Mouse (Mus musculus) kidney, embryonic 15.5 days (tissue): Measurements from ENCODE around the gene Alk. TPM values are rescaled to one million over a fixed set of nuclear protein-coding genes. Genes with fewer than 3 reads are reported as not detected.
A peak's percentile ranks its signal among the peaks of the same experiment; 100 is the strongest.

ENCODE experiments used
- ATAC-seq: fragments of 200-750 bp; cut with Nextera tagmentation; replicated peaks from 2 replicates; pipeline ENCODE4 v1.8.0; 2017; ENCODE audit warnings: moderate TSS enrichment; ENCODE audit not compliant: low FRiP score
- H3K27ac ChIP-seq: fragments of 300-500 bp; sonication (generic); 2 replicates; pipeline ENCODE4 v1.5.1; 2015; ENCODE audit warnings: mild to moderate bottlenecking, inconsistent platforms
- H3K27me3 ChIP-seq: fragments of 300-500 bp; sonication (generic); 2 replicates; pipeline ENCODE4 v1.6.1; 2015; ENCODE audit warnings: inconsistent platforms
- H3K36me3 ChIP-seq: fragments of 300-500 bp; sonication (generic); 2 replicates; pipeline ENCODE4 v1.6.1; 2015; ENCODE audit warnings: inconsistent platforms
- H3K4me1 ChIP-seq: fragments of 300-500 bp; sonication (generic); 2 replicates; pipeline ENCODE4 v1.6.1; 2015; ENCODE audit warnings: inconsistent platforms
- H3K4me2 ChIP-seq: fragments of 300-500 bp; sonication (generic); 2 replicates; pipeline ENCODE4 v1.6.1; 2015; ENCODE audit warnings: moderate library complexity, mild to moderate bottlenecking, inconsistent platforms
- H3K4me3 ChIP-seq: fragments of 300-500 bp; sonication (generic); replicated peaks from 2 replicates; pipeline ENCODE4 v1.5.1; 2015; ENCODE audit warnings: mild to moderate bottlenecking, inconsistent platforms
- H3K9ac ChIP-seq: fragments of 300-500 bp; sonication (generic); 2 replicates; pipeline ENCODE4 v1.6.1; 2015; ENCODE audit warnings: mild to moderate bottlenecking, inconsistent platforms
- H3K9me3 ChIP-seq: fragments of 300-500 bp; sonication (generic); replicated peaks from 2 replicates; pipeline ENCODE4 v1.6.1; 2016; ENCODE audit warnings: inconsistent platforms
- WGBS: fragments of 180-500 bp; shearing (Covaris S2); methylation state at CpG from one replicate; pipeline ENCODE4 v1.1.7; 2015; ENCODE audit warnings: mixed read lengths; 5-methylcytosine and 5-hydroxymethylcytosine counted together
- polyA plus RNA-seq: library from polyadenylated mRNA; unstranded; fragments of >200 nt; fragmentation: Nextera tagmentation; extraction: Ambion mirVana; gene quantifications from 2 replicates; pipeline ENCODE4 v1.2.1, GENCODE M21; 2015

Alk gene
- polyA plus RNA-seq, 1 experiment from 2014 or later, result 0.51 TPM

DNA sequence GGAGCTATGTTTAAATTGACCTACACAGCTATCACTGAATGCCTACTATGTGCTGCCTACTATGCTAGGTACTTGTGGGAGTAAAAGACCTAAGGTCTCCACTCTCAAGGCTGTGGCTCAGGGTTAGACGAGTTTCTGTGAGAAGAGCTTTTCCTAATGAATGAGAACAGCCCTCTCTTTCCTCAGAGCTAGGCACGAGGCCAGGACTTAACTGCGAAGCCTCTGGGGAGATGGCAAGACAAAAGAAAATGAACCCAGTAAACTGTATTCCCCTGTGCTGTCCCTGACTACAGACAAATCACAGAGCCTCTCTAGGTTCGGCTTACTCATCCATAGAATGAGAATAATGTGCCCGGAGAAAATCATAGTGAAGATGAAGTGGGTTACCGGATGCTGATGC, 406.9 kb downstream of the Alk start:
- Histone ChIP-seq H3K9ac (no peak overlapping the region), H3K4me2 (no peak overlapping the region), H3K4me3 (no peak overlapping the region), H3K27me3 (no peaks in the 10 kb centered on the region), H3K36me3 (no peaks in the 10 kb centered on the region), H3K4me1 (no peaks in the 10 kb centered on the region), H3K9me3 (no peaks in the 10 kb centered on the region), H3K27ac (no peak overlapping the region)
- WGBS, result 75% methylated on average over 6 of the region's 6 CpGs
- no peak for ATAC-seq

DNA sequence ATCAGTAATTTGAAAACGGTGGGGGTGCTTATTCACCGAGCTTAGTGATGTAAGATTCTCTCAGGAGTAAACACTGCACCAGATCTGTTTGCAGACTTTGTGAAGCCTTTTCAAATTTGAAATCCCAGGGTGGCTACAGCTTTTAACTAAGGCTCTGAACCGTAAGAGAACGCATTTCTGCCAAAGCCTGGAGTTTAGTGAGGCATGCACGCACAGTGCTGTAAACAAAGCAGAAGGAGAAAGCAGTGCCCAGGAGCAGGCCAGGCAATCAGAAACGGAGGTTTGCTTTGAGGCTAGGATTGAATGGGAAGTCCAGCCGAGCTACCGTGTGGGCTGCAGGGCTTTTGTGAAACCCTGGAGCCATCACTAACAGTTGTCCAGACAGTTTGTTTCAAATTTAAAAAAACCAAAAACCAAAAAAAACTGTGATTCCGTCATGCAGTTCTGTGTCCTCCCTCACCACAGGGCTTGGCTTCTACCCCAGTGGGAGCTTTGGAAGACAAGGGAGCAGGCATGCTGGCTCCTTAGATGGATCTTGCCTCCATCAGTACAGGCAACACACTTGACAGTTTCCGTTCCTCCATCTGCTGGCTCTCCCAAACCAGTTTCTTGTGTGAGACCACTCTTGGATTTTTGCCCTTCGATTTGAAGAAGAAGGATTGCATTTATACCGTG, 409.3 kb downstream of the Alk start:
- Histone ChIP-seq H3K27me3 (no peaks in the 10 kb centered on the region), H3K4me2 (no peak overlapping the region), H3K9ac (no peak overlapping the region), H3K9me3 (no peaks in the 10 kb centered on the region), H3K36me3 (no peaks in the 10 kb centered on the region), H3K4me1 (no peaks in the 10 kb centered on the region), H3K4me3 (no peak overlapping the region), H3K27ac (no peak overlapping the region)
- WGBS, result 46% methylated on average over 12 of the region's 12 CpGs
- 0 out of 2 replicates have a peak, but pooled peaks have one; percentile 22 for ATAC-seq

DNA sequence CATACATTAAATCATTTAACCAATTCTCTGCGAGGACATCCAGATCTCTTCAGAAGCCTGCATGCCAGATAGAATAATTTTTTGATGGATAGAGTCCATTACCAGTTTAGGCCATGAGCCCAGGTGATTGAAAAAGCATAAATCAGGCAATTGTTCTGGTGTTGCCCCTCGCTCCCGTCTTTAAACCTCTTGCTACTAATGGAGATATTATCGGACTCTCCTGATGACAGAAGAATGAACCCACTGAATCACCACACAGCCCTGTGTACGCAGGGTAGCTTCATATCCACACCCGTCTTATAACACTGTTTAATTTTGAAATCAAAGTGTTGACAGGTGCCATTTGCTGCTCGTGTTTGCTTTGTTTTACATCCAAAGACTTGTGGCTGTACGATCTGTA, 413.9 kb downstream of the Alk start:
- Histone ChIP-seq H3K4me3 (no peak overlapping the region), H3K9ac (no peak overlapping the region), H3K9me3 (no peaks in the 10 kb centered on the region), H3K27me3 (no peaks in the 10 kb centered on the region), H3K4me1 (no peaks in the 10 kb centered on the region), H3K27ac (no peak overlapping the region), H3K4me2 (no peak overlapping the region), H3K36me3 (no peaks in the 10 kb centered on the region)
- ATAC-seq, result no peak
- 89% methylated on average over 8 of the region's 8 CpGs for WGBS

DNA sequence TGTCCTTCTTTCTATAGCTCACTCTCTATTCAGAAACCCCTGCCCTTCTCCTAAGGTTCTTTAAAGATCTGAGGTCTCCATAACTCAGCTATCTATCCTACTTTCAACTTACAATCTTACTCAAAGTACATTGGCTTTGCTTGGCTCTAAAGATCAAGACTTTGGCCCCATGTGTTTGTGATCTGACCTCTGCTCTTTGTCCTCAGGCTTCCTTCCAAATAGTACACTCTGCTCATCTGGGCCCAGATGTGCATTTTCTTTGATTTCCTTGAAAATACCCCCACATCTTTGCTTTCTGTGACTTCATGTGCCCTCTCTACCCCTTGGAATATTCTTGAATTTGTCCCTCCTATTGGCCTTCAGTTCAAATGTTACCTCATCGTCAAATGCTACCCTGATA, 417.4 kb downstream of the Alk start:
- ATAC-seq, result no peak
- no peaks in the 10 kb centered on the region for H3K9me3 ChIP-seq
- no peak overlapping the region for H3K4me2 ChIP-seq
- H3K4me1 ChIP-seq, result no peaks in the 10 kb centered on the region
- H3K4me3 ChIP-seq, result no peak overlapping the region
- H3K27ac ChIP-seq, result no peak overlapping the region
- no peaks in the 10 kb centered on the region for H3K27me3 ChIP-seq
- no peaks in the 10 kb centered on the region for H3K36me3 ChIP-seq
- WGBS, result 83% methylated on average over 1 of the region's 1 CpGs
- no peak overlapping the region for H3K9ac ChIP-seq

DNA sequence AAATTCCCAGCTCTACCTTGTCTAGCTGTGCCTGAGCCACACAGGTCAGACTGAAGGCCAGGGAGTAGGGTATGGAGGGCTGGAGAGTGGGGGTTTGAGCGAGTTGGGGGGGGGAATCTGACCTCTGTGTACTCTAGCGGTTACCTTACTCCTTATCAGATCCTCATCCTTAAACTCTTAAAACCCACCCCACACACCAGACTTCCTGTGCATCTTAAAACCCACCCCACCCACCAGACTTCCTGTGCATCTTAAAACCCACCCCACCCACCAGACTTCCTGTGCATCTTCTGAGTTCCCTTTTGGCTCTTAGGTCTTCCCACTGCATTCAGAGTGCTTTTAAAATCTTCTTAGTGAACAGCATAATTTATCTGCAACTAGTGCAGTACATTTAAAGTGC, 422.0 kb downstream of the Alk start:
- WGBS, result 52% methylated on average over 2 of the region's 2 CpGs
- ATAC-seq, result no peak
- no peak overlapping the region for H3K4me3 ChIP-seq
- H3K36me3 ChIP-seq, result no peaks in the 10 kb centered on the region
- H3K27ac ChIP-seq, result no peak overlapping the region
- no peak overlapping the region for H3K4me2 ChIP-seq
- no peaks in the 10 kb centered on the region for H3K27me3 ChIP-seq
- H3K4me1 ChIP-seq, result no peaks in the 10 kb centered on the region
- no peak overlapping the region for H3K9ac ChIP-seq
- H3K9me3 ChIP-seq, result no peaks in the 10 kb centered on the region

DNA sequence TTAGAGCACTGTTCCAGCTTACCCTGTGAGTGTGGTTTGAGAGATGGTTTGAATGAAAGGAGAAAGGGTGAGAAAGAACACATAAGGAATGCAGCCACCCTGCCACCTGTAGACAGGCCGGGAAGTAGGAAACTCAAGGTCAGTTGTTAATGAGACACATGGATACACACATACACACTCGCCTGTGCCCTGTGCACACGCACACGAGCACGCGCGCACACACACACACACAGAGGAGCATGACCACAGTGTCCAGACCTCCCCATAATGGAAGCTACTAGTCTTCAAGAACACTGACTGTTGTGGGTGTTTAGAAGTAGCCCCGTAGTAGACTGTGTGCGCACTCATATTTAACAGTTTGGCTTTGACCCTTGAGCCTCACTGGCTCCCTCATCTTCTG, 424.2 kb downstream of the Alk start:
- Histone ChIP-seq H3K27me3 (no peaks in the 10 kb centered on the region), H3K36me3 (no peaks in the 10 kb centered on the region), H3K4me3 (no peak overlapping the region), H3K9me3 (no peaks in the 10 kb centered on the region), H3K27ac (no peak overlapping the region), H3K4me1 (no peaks in the 10 kb centered on the region), H3K4me2 (no peak overlapping the region), H3K9ac (no peak overlapping the region)
- 90% methylated on average over 9 of the region's 9 CpGs for WGBS
- ATAC-seq, result no peak

DNA sequence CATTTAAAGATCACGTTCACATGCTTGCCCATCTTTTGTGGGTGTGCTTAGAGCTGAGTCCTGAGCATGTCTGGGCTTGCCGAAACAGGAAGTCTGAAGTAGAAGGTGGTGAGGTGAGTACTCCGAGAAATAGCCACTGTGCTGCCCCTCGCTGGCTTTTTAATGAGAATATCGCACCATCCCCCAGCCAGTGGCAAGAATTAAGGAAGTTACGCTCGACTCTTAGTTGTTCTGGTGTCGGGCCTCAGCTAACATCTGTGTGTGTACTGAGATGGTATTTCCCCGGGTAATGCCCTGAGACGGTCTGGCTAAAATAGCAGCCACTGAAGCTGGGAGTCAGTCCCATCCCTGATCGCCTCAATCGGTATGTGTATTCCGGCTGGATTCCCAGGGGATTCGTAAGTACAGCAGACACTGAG, 424.7 kb downstream of the Alk start:
- Histone ChIP-seq H3K9me3 (no peaks in the 10 kb centered on the region), H3K4me1 (no peaks in the 10 kb centered on the region), H3K36me3 (no peaks in the 10 kb centered on the region), H3K4me2 (no peak overlapping the region), H3K27me3 (no peaks in the 10 kb centered on the region), H3K4me3 (no peak overlapping the region), H3K9ac (no peak overlapping the region), H3K27ac (no peak overlapping the region)
- 88% methylated on average over 14 of the region's 14 CpGs for WGBS
- no peak for ATAC-seq

DNA sequence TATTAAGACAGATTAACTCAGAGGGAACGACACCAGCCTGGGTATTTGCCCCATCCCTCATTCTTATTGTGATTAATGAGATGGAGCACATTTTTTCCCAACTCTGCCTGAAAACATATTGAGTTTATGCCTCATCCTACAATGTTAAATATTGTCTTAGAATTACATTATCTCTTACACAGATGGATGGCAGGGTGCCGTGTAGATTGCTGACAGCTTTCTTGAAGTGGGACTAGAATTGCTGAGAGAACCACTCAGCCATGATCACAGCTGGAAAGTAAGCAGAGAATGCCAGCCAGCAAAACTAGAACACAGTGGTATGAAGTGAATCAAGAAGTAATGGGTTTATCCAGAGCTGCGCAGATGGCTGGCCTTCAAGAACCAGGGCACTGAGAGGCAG, 430.6 kb downstream of the Alk start:
- ATAC-seq, result no peak
- H3K27ac ChIP-seq, result no peak overlapping the region

DNA sequence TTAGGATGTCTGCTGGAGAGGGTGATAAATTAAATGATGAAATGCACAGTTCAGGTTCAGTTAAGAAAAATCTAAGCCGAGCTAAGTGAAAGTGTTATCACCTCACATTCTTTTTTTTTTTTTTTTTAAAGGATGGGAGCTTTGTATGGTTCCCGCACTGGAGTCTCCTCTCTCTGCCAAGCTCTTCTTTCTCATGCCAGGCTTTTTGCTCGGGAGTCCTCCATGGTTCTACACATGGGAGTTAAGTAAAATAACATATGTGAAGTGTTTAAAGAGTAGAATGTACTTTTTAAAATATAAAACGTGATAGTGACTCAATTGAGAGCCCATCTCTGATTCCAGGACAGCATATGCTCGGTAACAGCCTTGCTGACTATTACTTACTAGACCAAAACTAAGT, 436.3 kb downstream of the Alk start:
- Histone ChIP-seq H3K27ac (no peak overlapping the region), H3K36me3 (no peaks in the 10 kb centered on the region), H3K4me2 (no peak overlapping the region), H3K9ac (no peak overlapping the region), H3K9me3 (no peaks in the 10 kb centered on the region), H3K27me3 (no peaks in the 10 kb centered on the region), H3K4me1 (no peaks in the 10 kb centered on the region), H3K4me3 (no peak overlapping the region)
- 73% methylated on average over 5 of the region's 5 CpGs for WGBS
- no peak for ATAC-seq

More for the DNA sequence above, 430.6 kb downstream of the Alk start:
- no peaks in the 10 kb centered on the region for H3K4me1 ChIP-seq
- no peak overlapping the region for H3K4me3 ChIP-seq
- H3K36me3 ChIP-seq, result no peaks in the 10 kb centered on the region
- WGBS, result 74% methylated on average over 3 of the region's 3 CpGs
- no peaks in the 10 kb centered on the region for H3K9me3 ChIP-seq
- H3K27me3 ChIP-seq, result no peaks in the 10 kb centered on the region
- no peak overlapping the region for H3K9ac ChIP-seq
- H3K4me2 ChIP-seq, result no peak overlapping the region

DNA sequence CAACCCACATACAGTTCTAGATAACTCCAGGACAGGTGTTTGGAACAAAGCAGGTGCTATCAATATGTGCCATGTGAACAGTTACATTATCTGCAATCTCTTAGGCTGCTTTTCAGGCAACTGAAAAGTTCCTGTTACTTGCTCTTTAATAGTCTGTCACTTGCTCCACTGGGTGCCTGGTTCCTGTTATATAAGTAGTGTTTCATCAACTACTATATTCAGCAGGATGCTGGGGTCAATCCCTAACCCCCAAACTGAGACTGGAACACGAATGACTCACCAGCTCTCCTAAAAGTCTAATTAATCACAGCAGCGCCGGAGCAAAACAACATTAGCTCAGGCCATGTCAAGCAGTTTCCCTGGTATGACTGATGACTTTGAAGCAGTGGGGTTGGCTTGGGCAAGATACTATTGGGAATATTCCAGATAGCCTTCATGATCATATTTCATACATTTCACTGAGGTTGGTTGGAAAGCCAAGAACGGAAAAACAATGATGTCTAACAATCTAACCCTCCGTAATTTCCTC, 445.5 kb downstream of the Alk start:
- H3K27ac ChIP-seq, result no peak overlapping the region
- 38% methylated on average over 5 of the region's 5 CpGs for WGBS
- H3K4me1 ChIP-seq, result peaks cover 2% of the 10 kb centered on the region; the same call in 1 of the 2 replicates
- ATAC-seq, result 0 out of 2 replicates have a peak, but pooled peaks have one; percentile 29
- no peak overlapping the region for H3K9ac ChIP-seq
- no peaks in the 10 kb centered on the region for H3K36me3 ChIP-seq
- H3K4me3 ChIP-seq, result no peak overlapping the region
- no peaks in the 10 kb centered on the region for H3K9me3 ChIP-seq
- H3K4me2 ChIP-seq, result no peak overlapping the region
- H3K27me3 ChIP-seq, result no peaks in the 10 kb centered on the region

DNA sequence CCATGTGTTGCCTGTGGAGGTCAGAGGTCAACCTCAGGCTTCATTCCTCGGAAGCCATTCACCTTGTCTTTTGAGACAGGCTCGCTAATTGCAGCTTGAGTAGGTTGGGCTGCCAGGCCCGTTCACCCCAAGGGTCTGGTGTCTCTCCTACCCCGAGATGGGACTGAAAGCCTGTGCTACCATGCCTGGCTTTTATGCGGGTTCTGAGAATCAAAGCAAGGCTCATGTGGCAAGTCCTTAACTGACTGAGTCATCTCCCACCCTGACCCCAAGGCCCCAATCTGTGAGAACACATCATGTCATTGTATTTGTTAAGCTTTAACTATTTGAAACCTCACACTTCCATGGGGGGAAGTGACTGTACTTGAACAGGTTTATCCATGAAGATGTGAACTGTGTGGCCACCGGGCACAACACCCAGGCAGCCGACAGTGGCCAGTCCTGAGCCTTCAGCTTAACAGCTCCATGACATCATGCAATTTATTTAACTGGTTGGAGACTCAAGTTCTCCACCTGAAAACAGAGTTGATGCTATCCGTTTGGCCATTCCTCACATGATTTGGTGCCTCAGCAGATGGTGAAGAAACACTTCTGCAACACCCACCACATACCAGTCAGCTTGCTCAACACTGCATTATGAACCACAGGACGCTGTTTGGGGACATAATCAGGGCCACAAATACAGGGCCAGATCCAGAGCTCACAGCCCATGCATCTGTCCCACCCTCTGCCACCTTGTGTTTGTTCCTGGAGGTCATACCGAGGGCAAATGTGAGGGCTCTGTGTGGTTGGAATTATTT, 446.4 kb downstream of the Alk start:
- peaks cover 2% of the 10 kb centered on the region; the same call in 1 of the 2 replicates for H3K4me1 ChIP-seq
- no peaks in the 10 kb centered on the region for H3K36me3 ChIP-seq
- H3K27me3 ChIP-seq, result no peaks in the 10 kb centered on the region
- ATAC-seq, result no peak
- no peak overlapping the region for H3K27ac ChIP-seq
- H3K4me3 ChIP-seq, result no peak overlapping the region
- WGBS, result 62% methylated on average over 10 of the region's 10 CpGs
- H3K4me2 ChIP-seq, result no peak overlapping the region
- H3K9me3 ChIP-seq, result no peaks in the 10 kb centered on the region
- no peak overlapping the region for H3K9ac ChIP-seq

DNA sequence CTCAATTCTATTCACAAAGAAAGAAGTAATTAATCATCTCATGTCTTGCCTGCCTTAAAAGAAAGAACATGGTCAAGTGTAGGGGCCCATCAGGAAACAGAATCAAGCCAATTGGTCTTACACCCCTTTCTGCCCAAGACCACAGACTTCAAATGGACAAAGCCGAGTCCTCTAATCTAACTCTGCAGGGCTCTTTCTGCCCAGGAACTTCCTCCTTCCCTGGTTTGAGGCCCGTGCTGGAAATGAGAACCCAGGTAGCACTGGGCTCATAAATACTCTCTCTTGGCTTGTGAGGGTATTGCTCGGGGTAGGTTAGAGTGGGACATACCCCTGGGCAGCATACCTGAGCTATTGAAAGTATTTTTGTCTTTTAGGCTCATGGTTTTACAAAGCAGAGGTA, 451.4 kb downstream of the Alk start:
- H3K9me3 ChIP-seq, result no peaks in the 10 kb centered on the region
- WGBS, result 83% methylated on average over 3 of the region's 3 CpGs
- no peak for ATAC-seq

More for the DNA sequence above, 451.4 kb downstream of the Alk start:
- no peak overlapping the region for H3K4me2 ChIP-seq
- H3K27ac ChIP-seq, result no peak overlapping the region
- no peaks in the 10 kb centered on the region for H3K27me3 ChIP-seq
- H3K4me3 ChIP-seq, result no peak overlapping the region
- H3K4me1 ChIP-seq, result no peaks in the 10 kb centered on the region; the same call in 1 of the 2 replicates
- H3K36me3 ChIP-seq, result no peaks in the 10 kb centered on the region
- H3K9ac ChIP-seq, result no peak overlapping the region
